Mouse (Mus musculus) adrenal gland, adult 18-20 months (tissue): Measurements from ENCODE around the gene Srp68. TPM values are rescaled to one million over a fixed set of nuclear protein-coding genes. Genes with fewer than 3 reads are reported as not detected.
A peak's percentile ranks its signal among the peaks of the same experiment; 100 is the strongest.

ENCODE experiments used
- DNase-seq, 2 experiments: peaks; one replicate each; pipeline ENCODE4 v3.0.0; 2021 to 2022; ENCODE audit warnings: low spot score in 2 of 2
- total RNA-seq, 2 experiments: library from RNA; stranded (reverse); gene quantifications; 1 replicate in 1 of 2; 2 replicates in 1 of 2; pipeline ENCODE4 v1.2.3; 2021

Srp68 gene
- total RNA-seq, 2 experiments from 2014 or later = 72.8 to 75.2 TPM

DNA sequence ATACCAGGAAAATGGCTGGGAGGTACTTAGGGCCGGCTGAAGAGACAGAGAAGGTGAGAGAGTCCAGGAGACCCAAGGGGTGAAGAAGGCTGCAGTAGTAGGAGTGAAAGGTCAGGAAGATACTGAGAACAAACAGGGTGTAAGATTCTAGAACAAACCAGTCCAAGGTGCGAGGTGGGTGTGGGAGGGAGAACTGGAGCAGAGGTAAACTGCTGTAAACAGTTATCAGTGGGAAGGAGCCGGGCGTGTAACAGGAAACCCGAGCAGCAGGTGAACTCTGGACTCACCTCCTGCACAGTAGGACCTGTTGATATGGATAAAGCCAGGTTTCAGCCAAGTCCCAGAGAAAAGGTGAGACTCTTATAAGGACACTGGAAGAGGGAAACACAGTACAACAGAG, 63.3 kb downstream of the Srp68 start:
- DNase-seq = no peak

DNA sequence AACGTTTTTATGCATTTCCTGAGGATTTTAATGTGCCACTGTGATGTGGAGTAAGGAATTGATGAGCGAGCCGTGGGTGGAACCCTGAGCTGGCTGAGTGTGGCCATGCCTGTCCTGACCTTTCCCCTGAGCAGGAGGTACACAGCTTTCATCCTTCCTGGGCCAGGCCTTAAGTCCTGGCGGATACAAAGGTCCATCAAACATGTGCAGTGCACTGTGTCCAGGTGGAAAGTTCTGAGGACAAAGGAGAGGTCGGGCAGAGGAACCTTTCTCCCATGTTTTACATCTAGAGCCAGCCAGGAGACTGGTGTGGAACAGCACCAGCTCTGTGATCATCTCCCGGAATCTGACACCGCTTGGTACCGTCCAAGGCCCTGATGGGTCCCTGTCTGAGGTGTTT, 64.8 kb downstream of the Srp68 start:
- DNase-seq = no peak

DNA sequence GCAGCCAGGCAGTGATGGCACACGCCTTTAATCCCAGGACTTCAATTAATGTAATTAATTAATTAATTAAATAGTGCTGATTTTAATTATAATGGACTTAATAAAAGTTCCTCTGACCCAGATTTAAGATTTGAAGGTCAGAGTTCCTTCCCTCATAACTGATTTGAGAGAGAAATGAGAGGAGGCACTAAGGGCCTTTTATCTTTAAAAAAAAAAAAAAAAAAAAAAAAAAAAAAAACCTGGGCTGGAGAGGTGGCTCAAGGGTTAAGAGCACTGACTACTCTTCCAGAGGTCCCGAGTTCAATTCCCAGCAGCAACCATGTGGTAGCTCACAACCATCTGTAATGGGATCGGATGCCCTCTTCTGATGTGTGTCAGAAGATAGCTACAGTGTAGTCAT, 65.4 kb downstream of the Srp68 start:
- DNase-seq = no peak

DNA sequence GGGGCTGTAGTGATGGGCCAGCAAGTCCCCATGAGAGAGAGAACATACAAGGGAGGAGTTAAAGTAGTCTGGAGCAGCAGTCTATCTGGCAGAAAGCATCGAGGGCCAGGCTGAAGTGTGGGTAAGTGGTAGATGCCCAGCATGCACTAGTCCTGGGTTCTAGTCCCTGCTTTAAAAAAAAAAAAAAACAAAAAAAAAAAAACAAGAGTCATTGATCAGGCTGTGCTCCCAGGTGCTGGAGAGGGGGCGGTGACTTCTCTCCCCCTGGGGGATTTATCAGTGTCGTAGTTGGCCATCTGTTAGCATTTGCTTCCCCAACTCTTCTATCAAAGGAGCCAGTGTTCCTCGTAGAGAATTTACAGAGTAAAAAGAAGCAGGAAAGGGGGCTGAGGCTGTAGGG, 67.3 kb downstream of the Srp68 start:
- no peak for DNase-seq

DNA sequence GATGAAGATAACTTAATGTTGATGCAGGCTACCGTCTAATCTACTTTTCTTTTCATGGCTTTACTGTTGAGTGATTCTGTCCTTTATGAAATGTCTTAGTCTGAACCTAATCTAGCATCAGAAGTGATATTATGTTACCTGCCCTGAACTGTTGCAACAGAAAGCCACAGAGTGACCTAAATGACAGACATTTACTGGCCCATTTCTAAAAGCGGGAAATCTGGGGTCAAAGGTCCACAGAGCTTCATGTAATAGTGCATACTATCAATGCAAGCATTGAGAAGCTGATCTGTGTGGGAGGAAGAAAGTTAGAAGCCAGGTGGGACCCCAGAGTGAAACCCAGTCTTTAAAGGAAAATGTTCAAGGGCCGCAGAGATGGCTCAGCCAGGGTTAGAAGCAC, 70.9 kb downstream of the Srp68 start:
- no peak for DNase-seq

DNA sequence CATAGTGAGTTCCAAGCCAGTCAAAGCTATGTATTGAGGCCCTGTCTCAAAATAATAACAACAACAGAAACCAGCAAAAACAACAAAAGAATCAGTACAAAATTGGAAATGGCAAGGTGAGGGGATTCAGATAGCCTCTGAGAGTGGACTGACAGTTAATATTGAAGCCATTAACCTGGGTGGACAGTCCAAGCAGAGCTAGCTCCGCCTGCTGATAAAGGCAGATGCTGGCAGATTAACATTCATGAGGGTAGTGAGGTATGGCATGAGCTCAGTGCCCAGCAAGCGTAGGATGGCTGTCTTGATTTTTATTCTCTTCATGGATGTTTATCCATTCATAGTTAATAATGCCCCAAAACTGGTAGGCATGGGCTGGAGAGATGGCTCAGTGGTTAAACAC, 72.9 kb downstream of the Srp68 start:
- no peak for DNase-seq

DNA sequence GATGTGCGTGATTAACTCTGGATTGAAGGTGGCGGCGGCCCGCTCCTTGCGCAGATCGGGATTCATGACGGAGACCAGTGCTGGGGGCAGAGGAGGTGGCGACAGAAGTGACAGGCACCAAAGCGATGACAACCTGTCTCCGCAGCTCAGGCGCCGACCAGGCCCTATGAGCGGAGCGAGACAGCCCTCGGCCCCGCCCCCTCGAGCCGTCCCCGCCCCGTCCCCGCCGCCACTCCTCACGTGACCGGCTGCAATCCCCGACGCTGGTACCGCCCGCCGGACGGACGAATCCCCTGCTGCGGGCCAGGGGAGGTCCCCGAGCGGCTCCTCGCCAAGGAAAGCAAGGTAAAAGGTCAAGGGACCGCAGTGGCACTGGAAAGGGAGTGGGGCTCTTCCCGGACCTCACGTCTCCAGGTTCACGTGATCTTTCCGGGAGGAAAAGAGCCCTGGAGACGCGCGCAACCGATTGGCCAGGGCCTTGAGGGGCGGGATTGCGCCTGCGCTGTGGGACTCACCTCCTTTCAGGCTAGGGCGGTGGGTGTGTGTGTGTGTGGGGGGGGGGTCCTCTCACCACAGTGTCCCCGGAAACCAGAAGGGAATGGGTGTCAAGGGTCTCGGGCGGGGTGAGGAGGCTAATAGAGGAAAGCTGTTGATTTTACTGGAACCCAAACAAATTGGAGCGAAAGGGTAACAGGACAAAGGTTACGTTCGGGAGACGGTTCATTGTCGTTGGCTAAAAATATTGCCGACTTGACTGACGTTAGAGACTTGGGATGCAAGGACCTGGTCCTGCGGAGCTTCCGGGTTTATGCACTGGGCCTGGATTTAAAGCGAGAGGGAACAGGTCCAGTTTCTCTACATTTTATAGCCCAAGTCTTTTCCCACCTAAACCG, 75.1 kb downstream of the Srp68 start, which contains the start of the genes Ten1 and Acox1:
Gene Ten1 (plus strand): TSS at position 217 of the 893 bp plus-strand sequence.
Gene Acox1 (minus strand): TSS at position 407 of the 893 bp plus-strand sequence.
- DNase-seq = peak; percentile 94 to 95

DNA sequence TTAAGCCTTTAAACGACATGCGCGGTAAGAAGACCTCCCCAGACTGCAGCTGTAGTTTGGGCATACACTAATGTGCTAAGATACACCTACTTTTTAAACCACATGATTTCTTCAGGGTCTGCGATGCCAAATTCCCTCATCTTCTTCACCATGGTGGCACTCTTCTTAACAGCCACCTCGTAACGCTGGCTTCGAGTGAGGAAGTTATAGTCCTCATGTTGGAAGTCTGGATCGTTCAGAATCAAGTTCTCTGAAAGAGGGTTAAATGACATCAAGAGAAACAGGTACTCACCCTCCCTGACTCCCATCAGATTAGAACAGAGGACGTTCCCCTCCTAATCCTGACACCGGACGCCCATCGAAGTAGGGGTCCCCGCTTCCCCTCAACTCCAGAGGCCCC, 75.9 kb downstream of the Srp68 start:
- DNase-seq = no peak

DNA sequence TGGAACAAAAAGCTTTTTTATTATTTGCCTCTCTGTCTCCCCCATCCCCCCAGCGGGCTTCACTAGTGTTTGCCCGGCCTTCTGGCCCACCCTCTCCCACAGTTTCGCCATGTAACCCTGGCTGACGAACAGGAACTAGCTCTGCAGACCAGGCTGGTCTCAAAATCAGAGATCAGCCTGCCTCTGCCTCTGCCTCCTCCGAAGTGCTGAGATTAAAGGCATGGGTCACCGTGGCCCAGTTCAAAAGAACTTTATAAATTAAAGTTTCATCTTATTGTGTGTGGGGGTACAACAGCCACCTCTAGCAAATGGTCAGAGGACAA, 76.5 kb downstream of the Srp68 start:
- no peak for DNase-seq

DNA sequence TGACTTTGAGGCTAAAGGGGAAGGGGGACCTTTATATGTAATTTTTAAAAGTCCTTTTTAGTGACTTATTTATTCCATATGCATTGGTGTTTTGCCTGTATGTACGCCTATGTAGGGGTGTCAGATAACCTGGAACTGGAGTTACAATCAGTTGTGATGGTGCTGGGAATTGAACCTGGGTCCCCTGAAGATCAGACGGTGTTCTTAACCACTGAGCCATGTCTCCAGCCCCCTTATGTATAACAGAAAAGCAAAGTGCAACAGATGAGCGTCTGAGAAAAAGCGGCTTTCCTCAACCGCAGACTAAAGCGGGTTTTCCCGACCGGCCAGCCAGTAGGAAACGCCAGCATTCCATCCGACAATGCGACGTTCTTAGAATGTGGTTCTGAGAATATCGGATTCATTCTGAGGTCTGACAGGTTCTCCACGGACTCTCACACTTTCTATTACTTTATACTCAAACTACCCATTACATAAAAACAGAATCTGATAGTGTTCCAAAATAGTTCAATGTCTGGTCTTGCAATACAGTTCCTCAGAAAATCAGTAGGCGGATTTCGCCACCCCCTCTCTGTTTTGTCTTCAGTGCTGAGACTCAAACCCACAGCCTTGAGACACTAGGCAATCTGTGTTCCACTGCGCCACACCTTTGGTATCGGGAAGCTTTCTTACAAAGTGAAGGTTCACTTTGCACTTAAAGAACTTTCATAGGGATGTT, 77.0 kb downstream of the Srp68 start:
- DNase-seq = no peak

DNA sequence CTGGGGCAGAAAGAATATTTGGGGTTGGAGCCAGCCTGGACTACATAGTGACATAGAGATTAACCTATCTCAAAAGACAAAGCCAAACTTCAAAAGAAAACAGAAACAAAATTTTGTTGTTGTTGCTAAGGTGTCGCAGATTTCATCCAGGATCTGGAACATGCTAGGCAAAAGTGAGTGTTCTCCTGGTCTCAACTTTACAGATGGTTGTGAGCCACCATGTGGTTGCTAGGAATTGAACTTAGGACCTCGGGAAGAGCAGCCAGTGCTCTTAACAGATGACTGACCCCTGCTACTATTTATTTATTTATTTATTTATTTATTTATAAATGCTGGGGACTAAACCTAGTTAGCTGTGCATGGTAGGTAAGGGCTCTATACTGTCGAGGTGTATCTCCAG, 77.7 kb downstream of the Srp68 start:
- no peak for DNase-seq

DNA sequence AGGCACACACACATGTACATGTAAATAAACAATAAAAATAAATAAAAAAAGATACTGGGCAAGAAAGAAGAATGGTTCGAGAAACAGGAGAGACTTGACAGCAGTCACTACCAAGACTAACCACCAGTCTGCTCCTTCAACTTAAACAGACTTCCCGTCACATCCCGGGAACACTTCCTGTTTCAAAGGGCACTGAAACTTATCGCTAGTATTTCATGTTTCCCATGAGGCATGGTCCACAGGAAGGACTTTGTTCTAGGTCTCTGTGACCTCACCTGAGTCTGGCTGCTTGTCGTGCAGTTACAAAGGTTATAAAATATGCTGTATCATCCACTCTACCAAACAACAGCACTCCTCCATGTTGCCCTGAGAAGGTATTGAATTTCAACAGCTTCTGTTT, 78.8 kb downstream of the Srp68 start:
- no peak for DNase-seq

Other genes starting within 250 kb of the Srp68 start
- 100 to 1,000 TPM; 248 to 269 TPM for gene H3f3b, start 246.3 kb downstream of the Srp68 start, total RNA-seq
- 10 to 100 TPM; 16.2 to 19.2 TPM for gene Unk, start 243.9 kb downstream of the Srp68 start, total RNA-seq
- 1 to 10 TPM; 1.0 to 1.3 TPM for gene Unc13d, start 196.3 kb downstream of the Srp68 start, total RNA-seq
- gene Wbp2, start 187.2 kb downstream of the Srp68 start, total RNA-seq = 100 to 1,000 TPM; 163 to 187 TPM
- gene Trim47, start 147.0 kb downstream of the Srp68 start, total RNA-seq = 10 to 100 TPM; 14.6 to 23.5 TPM
- gene Trim65, start 143.1 kb downstream of the Srp68 start, total RNA-seq = 10 to 100 TPM; 12.9 to 13.1 TPM
- 100 to 1,000 TPM; 106 to 115 TPM for gene Mrpl38, start 135.3 kb downstream of the Srp68 start, total RNA-seq
- 10 to 100 TPM; 30.9 to 42.1 TPM for gene Fbf1, start 106.1 kb downstream of the Srp68 start, total RNA-seq
- gene Ten1, start 75.4 kb downstream of the Srp68 start, total RNA-seq = 10 to 100 TPM; 17.3 to 20.7 TPM
- gene Acox1, start 75.2 kb downstream of the Srp68 start, total RNA-seq = 100 to 1,000 TPM; 208 to 244 TPM
- gene Evpl, start 36.1 kb downstream of the Srp68 start, total RNA-seq = 1 to 10 TPM in 1 of 2 experiments, under 1 TPM in 1; 0.56 to 1.0 TPM
- under 1 TPM; 0.20 to 0.29 TPM for gene Galr2, start 6.7 kb upstream of the Srp68 start, total RNA-seq
- gene Exoc7, start 33.0 kb upstream of the Srp68 start, total RNA-seq = 10 to 100 TPM; 53.4 to 54.2 TPM
- gene Foxj1, start 61.2 kb upstream of the Srp68 start, total RNA-seq = under 1 TPM; 0.10 to 0.13 TPM
- gene Rnf157, start 138.8 kb upstream of the Srp68 start, total RNA-seq = 1 to 10 TPM; 3.7 to 6.8 TPM
- gene Ubald2, start 159.9 kb upstream of the Srp68 start, total RNA-seq = 10 to 100 TPM; 19.1 to 22.5 TPM
- gene Qrich2, start 192.0 kb upstream of the Srp68 start, total RNA-seq = not detected
- 100 to 1,000 TPM in 1 of 2 experiments, 10 to 100 TPM in 1; 67.7 to 102 TPM for gene Prpsap1, start 220.0 kb upstream of the Srp68 start, total RNA-seq